Mouse (Mus musculus): ENCODE results near the gene Mastl.

Gene Mastl

GRCm38 (mm10) chr2:23155777-23156607 is at the start of gene Mastl, which contains the start of gene Yme1l1:
Mastl (minus strand) TSS chr2:23156024.
Yme1l1 (plus strand) TSS chr2:23156369.
- peak; percentile 98 for DNase-seq

GRCm38 (mm10) chr2:23202900-23203670 is 47.3 kb upstream of the Mastl start:
- no peak for DNase-seq

GRCm38 (mm10) chr2:23201034-23201433 is 45.2 kb upstream of the Mastl start:
- DNase-seq, result no peak

GRCm38 (mm10) chr2:23194366-23194765 is 38.5 kb upstream of the Mastl start:
- peak in 1 of 2 experiments; percentile 13 for DNase-seq

- DNase-seq, result no peak
Observed at GRCm38 (mm10) chr2:23172305-23172704, 16.5 kb upstream of the Mastl start.

- DNase-seq, result no peak
Observed at GRCm38 (mm10) chr2:23156608-23157081, 821 bp upstream of the Mastl start.

GRCm38 (mm10) chr2:23155199-23155621 is 614 bp downstream of the Mastl start:
- DNase-seq, result no peak

GRCm38 (mm10) chr2:23119573-23119972 is 36.3 kb downstream of the Mastl start:
- DNase-seq, result no peak

- DNase-seq, result no peak
Observed at GRCm38 (mm10) chr2:23102266-23102665, 53.6 kb downstream of the Mastl start.

- no peak for DNase-seq
Observed at GRCm38 (mm10) chr2:23097028-23097427, 58.8 kb downstream of the Mastl start.

GRCm38 (mm10) chr2:23092216-23092615 is 63.6 kb downstream of the Mastl start:
- DNase-seq, result peak; percentile 25 to 28

GRCm38 (mm10) chr2:23084540-23084939 is 71.3 kb downstream of the Mastl start:
- no peak for DNase-seq

- no peak for DNase-seq
Observed at GRCm38 (mm10) chr2:23078588-23078987, 77.2 kb downstream of the Mastl start.

- DNase-seq, result no peak
Observed at GRCm38 (mm10) chr2:23077693-23078092, 78.1 kb downstream of the Mastl start.

- no peak for DNase-seq
Observed at GRCm38 (mm10) chr2:23076783-23077182, 79.0 kb downstream of the Mastl start.

- no peak for DNase-seq
Observed at GRCm38 (mm10) chr2:23075846-23076245, 80.0 kb downstream of the Mastl start.

- peak in 1 of 2 experiments; percentile 2 for DNase-seq
Observed at GRCm38 (mm10) chr2:23071406-23071805, 84.4 kb downstream of the Mastl start.

GRCm38 (mm10) chr2:23070491-23070890 is 85.3 kb downstream of the Mastl start:
- no peak for DNase-seq

- peak; percentile 96 to 98 for DNase-seq
Observed at GRCm38 (mm10) chr2:23068894-23069744, 86.7 kb downstream of the Mastl start.

- DNase-seq, result no peak
Observed at GRCm38 (mm10) chr2:23068370-23068737, 87.5 kb downstream of the Mastl start.

- DNase-seq, result peak; percentile 93 to 99
Observed at GRCm38 (mm10) chr2:23067552-23068369, 88.1 kb downstream of the Mastl start, which contains the start of gene Acbd5. Acbd5 (plus strand) TSS chr2:23068167.

All from cerebellum, adult 18-20 months (tissue).